Mouse (Mus musculus): ENCODE measurements at regions not wholly inside any gene's neighbourhood (a gene's known extent, or its start where the extent isn't known, plus 50 kb on each side); places are given as distances from the start of the nearest gene placed in this dataset.

DNA sequence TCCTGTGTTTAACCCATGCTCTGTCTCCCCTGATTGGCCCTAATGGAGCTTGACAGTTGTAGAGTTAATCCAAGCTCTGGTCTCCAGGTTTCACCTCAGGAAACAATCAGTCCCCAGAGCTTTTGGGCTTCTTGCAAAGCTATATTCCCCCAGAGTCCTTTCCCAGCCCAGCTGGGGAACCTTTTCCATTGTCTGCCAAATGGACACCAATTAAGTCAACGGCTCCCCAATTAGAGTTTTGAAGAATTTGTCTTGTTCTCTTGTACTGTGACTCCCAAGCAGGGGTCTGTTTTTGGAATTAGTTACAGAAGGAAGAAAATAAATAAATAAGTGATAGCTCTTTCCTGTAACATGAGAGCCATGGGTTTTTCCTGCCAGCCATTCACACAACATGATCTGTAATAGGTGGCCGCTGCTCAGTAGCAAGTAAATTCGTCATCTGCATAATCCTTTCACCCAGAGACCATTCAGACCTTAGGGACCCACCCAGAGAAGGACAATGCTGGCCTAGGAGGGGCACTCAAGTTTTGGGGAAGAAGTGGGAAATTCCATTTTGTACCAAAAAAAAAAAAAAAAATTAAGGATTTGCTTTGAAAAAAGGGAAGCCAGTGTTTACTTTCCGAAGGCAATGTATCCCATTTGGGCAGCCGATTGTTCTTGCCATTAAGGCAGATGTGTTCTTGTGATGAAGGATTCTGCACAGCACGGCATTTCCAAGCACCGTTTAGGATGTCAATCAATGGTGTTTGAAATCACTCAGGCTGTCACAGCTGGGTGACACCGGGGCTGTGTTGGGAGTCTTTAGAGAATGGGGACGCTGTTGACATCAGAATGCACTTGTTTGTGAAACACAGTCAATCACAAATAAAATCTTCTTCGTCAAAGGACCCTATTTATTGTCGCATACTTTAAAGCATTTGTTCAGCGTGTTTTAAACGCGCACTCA is 286.6 kb downstream of the Gm10295 start:
- peak; percentile 2 for DNase-seq (ENCODE audit: low spot score)
- intact Hi-C loops (cut with DNase I), result no loop called here

GRCm38 (mm10) chr7:71050825-71051224 is 300.5 kb downstream of the Gm10295 start:
- intact Hi-C loops (cut with DNase I), result no loop called here

DNA sequence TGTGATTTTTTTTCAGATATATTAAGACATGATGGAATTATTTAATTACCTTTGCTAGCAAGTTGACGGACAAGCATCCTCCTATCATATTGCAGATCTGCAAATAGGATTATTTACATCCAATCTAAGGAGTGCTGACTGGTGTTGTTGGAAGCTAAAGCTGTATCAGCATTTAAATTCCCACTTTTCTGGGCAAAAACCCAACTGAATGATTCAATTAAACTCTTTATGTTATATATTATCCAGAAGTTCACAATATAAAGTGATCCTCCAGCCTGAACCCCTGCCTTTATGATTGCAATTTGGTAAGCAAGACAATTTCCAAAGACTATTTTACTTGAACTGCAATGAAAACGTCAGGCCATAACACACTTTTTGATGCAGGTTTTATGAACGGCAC is 304.1 kb downstream of the Gm10295 start:
- intact Hi-C loops (cut with DNase I), result no loop called here
- DNase-seq (ENCODE audit: low spot score), result no peak

More at GRCm38 (mm10) chr7:71050825-71051224, 300.5 kb downstream of the Gm10295 start:
- no peak for DNase-seq (ENCODE audit: low spot score)

DNA sequence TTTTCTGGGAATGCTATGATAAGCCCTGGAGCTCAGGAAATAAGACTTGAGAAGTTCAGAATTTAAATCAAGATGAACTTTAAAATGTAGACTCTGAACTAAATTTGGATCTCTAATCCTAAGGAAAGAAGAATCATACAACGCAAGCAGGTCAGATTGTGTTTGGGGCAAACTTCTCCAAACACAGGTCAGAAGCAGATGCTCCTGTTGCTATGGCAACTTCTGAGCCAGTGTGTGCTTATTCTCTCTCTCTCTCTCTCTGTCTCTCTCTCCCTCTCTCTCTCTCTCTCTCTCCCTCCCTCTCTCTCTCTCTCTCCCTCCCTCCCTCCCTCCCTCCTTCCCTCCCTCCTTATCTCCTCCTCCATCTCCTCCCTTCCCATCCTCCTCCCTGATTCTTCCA is 304.7 kb downstream of the Gm10295 start:
- no peak for DNase-seq (ENCODE audit: low spot score)
- intact Hi-C loops (cut with DNase I), result no loop called here

GRCm38 (mm10) chr7:71043789-71044188 is 307.5 kb downstream of the Gm10295 start:
- no peak for DNase-seq (ENCODE audit: low spot score)
- intact Hi-C loops (cut with DNase I), result no loop called here

GRCm38 (mm10) chr7:71043128-71043527 is 308.2 kb downstream of the Gm10295 start:
- DNase-seq (ENCODE audit: low spot score), result no peak

GRCm38 (mm10) chr7:71041388-71041787 is 309.9 kb downstream of the Gm10295 start:
- DNase-seq (ENCODE audit: low spot score), result no peak
- intact Hi-C loops (cut with DNase I), result no loop called here

More at GRCm38 (mm10) chr7:71043128-71043527, 308.2 kb downstream of the Gm10295 start:
- intact Hi-C loops (cut with DNase I), result no loop called here

GRCm38 (mm10) chr7:71040846-71041245 is 310.4 kb downstream of the Gm10295 start:
- no peak for DNase-seq (ENCODE audit: low spot score)
- intact Hi-C loops (cut with DNase I), result no loop called here

GRCm38 (mm10) chr7:71038537-71038936 is 312.7 kb downstream of the Gm10295 start:
- no peak for DNase-seq (ENCODE audit: low spot score)
- intact Hi-C loops (cut with DNase I), result loop anchor here (5.0 kb wide), 1 partner anchor 54 kb away; no protein-coding TSS in a partner anchor

GRCm38 (mm10) chr7:71033121-71033520 is 318.2 kb downstream of the Gm10295 start:
- intact Hi-C loops (cut with DNase I), result no loop called here
- DNase-seq (ENCODE audit: low spot score), result peak; percentile 11

GRCm38 (mm10) chr7:71023946-71024610 is 327.2 kb downstream of the Gm10295 start:
- intact Hi-C loops (cut with DNase I), result no loop called here
- no peak for DNase-seq (ENCODE audit: low spot score)

GRCm38 (mm10) chr7:71023253-71023945 is 327.9 kb downstream of the Gm10295 start:
- no peak for DNase-seq (ENCODE audit: low spot score)
- intact Hi-C loops (cut with DNase I), result no loop called here

Measured in heart, postnatal 25 days (tissue).